Mouse (Mus musculus) bone marrow, adult 2 months (tissue): ENCODE results near the gene Sh2d2a. TPM values are rescaled to one million over a fixed set of nuclear protein-coding genes. Genes with fewer than 3 reads are reported as not detected.
"Not testable (repeated sequence)": the region's sequence is repeated elsewhere in the genome, so short reads cannot be mapped to it uniquely, and the experiment has no call there.

Experiments used
- H3K27ac ChIP-seq: fragments of 200-500 bp; 2 replicates; pipeline ENCODE4 v1.5.1; 2012; ENCODE audit warnings: low read depth, mild to moderate bottlenecking, control low read depth, inconsistent platforms, low read length; ENCODE audit not compliant: control insufficient read depth, poor library complexity, insufficient read depth
- H3K4me1 ChIP-seq: fragments of 200-500 bp; 2 replicates; pipeline ENCODE4 v1.6.1; 2011; ENCODE audit warnings: low read length; ENCODE audit not compliant: control insufficient read depth, insufficient read depth
- H3K4me3 ChIP-seq: fragments of 200-500 bp; replicated peaks from 2 replicates; pipeline ENCODE3; 2011; ENCODE audit warnings: mild to moderate bottlenecking, low read depth, low read length, control low read depth; ENCODE audit not compliant: control insufficient read depth
- CTCF ChIP-seq: fragments of 200-500 bp; IDR thresholded peaks from 2 replicates; pipeline ENCODE4 v1.5.1; 2011; ENCODE audit warnings: low read length, control low read depth; ENCODE audit not compliant: control insufficient read depth, insufficient read depth
- POLR2A ChIP-seq: fragments of 200-500 bp; IDR thresholded peaks from 2 replicates; pipeline ENCODE4 v1.6.1; 2011; ENCODE audit warnings: low read depth, mild to moderate bottlenecking, control low read depth, low read length, borderline replicate concordance; ENCODE audit not compliant: control insufficient read depth
- WGBS: fragments of 180-500 bp; shearing (Covaris S2); methylation state at CpG from one replicate; pipeline ENCODE4 v1.1.7; 2018; 5-methylcytosine and 5-hydroxymethylcytosine counted together
- polyA plus RNA-seq: library from polyadenylated mRNA; stranded (reverse); fragments of >200 nt; gene quantifications from 2 replicates; pipeline ENCODE4 v1.2.4, GENCODE M21; 2011; ENCODE audit warnings: low replicate concordance; ENCODE audit not compliant: missing spikeins, insufficient read depth, insufficient read length

The Sh2d2a gene
- polyA plus RNA-seq, 1 experiment = 3.0 TPM

- Histone ChIP-seq H3K4me1 (no peaks in the 10 kb centered on the region), H3K4me3 (no peak overlapping the region), H3K27ac (no peak overlapping the region)
- no peak for TF ChIP-seq POLR2A
- TF ChIP-seq CTCF = no peak
- 73% methylated on average over 12 of the region's 12 CpGs for WGBS
Observed at GRCm38 (mm10) chr3:87818226-87818625, 28.3 kb upstream of the Sh2d2a start.

GRCm38 (mm10) chr3:87824206-87824605 is 22.3 kb upstream of the Sh2d2a start, which contains the start of gene Pear1:
Pear1 (minus strand) TSS chr3:87824306.
- not testable (repeated sequence) for H3K4me1 ChIP-seq, H3K4me3 ChIP-seq, H3K27ac ChIP-seq
- WGBS = 88% methylated on average over 1 of the region's 1 CpGs

- Histone ChIP-seq H3K27ac (no peak overlapping the region), H3K4me3 (no peak overlapping the region), H3K4me1 (no peaks in the 10 kb centered on the region; the same call in 1 of the 2 replicates)
- TF ChIP-seq CTCF = no peak
- TF ChIP-seq POLR2A = no peak
- 2% methylated on average over 4 of the region's 4 CpGs for WGBS
Observed at GRCm38 (mm10) chr3:87828435-87828834, 18.1 kb upstream of the Sh2d2a start.

GRCm38 (mm10) chr3:87829025-87829424 is 17.5 kb upstream of the Sh2d2a start:
- H3K27ac ChIP-seq = no peak overlapping the region
- 47% methylated on average over 10 of the region's 10 CpGs for WGBS
- H3K4me1 ChIP-seq = no peaks in the 10 kb centered on the region; the same call in 1 of the 2 replicates
- H3K4me3 ChIP-seq = no peak overlapping the region
- TF ChIP-seq CTCF = no peak
- no peak for TF ChIP-seq POLR2A

- Histone ChIP-seq H3K27ac (no peak overlapping the region), H3K4me1 (no peaks in the 10 kb centered on the region; the same call in 1 of the 2 replicates), H3K4me3 (no peak overlapping the region)
- WGBS = 66% methylated on average over 7 of the region's 7 CpGs
- no peak for TF ChIP-seq CTCF
- no peak for TF ChIP-seq POLR2A
Observed at GRCm38 (mm10) chr3:87832109-87832859, 14.3 kb upstream of the Sh2d2a start.

DNA sequence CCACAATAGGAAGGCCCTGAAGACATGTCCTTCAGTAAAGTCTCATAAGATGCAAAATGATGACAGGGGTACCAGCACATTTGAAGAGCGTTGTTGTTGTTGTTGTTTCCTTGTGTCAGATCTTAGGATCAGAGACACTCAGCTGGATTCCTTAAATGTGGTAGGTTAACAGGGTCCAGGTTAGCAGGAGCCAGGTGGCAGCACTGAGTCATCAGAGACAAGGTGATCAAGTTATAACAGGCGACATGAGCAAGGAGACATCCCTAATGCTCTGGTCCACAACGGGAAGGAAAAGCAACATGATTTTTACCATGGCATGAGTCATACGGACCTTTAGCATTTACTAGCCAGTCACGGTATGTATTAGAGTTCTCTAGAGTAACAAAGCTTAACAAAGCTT is 13.1 kb upstream of the Sh2d2a start:
- WGBS = 70% methylated on average over 5 of the region's 5 CpGs
- TF ChIP-seq POLR2A (no peak), CTCF (0 out of 2 replicates have a peak, but pooled peaks have one; percentile 25)

DNA sequence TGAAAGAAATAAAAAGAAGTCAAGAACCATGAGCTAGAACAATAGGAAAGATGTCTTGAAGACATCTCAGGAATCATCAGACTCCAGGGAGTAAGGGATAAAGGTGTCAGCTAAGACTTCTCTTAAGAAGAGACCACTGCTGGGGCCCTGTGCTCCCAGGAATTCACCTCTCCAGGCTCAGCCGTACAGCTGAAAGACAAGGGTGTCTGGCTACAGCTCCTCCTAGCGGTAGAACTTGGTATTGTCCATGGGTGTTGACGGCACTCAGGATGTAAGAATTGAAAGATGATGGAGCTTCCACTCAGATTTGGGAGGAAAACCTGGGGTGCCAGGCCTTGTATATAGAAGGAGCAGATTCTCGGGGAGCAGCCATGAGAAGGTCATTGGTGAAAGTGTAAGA is 7.9 kb upstream of the Sh2d2a start:
- no peak for TF ChIP-seq POLR2A
- peak; percentile 81 for TF ChIP-seq CTCF
- Histone ChIP-seq H3K4me1 (no peaks in the 10 kb centered on the region), H3K27ac (no peak overlapping the region), H3K4me3 (no peak overlapping the region)
- 4% methylated on average over 4 of the region's 4 CpGs for WGBS

More for the DNA sequence above, 13.1 kb upstream of the Sh2d2a start:
- Histone ChIP-seq H3K27ac (no peak overlapping the region), H3K4me3 (no peak overlapping the region), H3K4me1 (no peaks in the 10 kb centered on the region; the same call in 1 of the 2 replicates)

DNA sequence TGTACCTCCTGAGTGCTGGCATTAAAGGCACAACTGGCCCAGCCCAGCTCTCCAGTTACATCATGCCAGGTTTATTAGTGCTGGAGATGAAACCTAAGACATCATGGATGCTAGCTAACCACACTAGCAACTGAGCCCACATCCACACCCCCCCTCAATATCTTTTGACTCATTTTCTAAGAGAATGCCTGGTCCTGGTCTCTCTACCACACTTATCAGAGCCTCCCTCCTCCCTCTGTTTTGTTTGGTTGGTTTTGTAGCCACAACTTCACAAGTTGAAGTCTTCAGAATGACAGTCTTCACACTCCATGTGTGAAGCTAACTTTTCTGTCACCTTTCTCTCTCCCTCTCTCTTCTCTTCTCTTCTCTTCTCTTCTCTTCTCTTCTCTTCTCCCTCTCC is 5.7 kb upstream of the Sh2d2a start:
- Histone ChIP-seq H3K27ac (no peak overlapping the region), H3K4me1 (no peaks in the 10 kb centered on the region), H3K4me3 (no peak overlapping the region)
- TF ChIP-seq CTCF = no peak
- TF ChIP-seq POLR2A = no peak

- Histone ChIP-seq H3K4me1 (peaks cover 7% of the 10 kb centered on the region), H3K4me3 (no peak overlapping the region), H3K27ac (no peak overlapping the region)
- WGBS = 82% methylated on average over 4 of the region's 4 CpGs
- TF ChIP-seq CTCF (no peak), POLR2A (no peak)
Observed at GRCm38 (mm10) chr3:87844981-87845380, 1.6 kb upstream of the Sh2d2a start.
